Mouse (Mus musculus): ENCODE measurements around the gene Usb1. TPM values are rescaled to one million over a fixed set of nuclear protein-coding genes. Genes with fewer than 3 reads are reported as not detected.

Gene Usb1
- polyA plus RNA-seq, 1 experiment from 2014 or later: 9.9 TPM

DNA sequence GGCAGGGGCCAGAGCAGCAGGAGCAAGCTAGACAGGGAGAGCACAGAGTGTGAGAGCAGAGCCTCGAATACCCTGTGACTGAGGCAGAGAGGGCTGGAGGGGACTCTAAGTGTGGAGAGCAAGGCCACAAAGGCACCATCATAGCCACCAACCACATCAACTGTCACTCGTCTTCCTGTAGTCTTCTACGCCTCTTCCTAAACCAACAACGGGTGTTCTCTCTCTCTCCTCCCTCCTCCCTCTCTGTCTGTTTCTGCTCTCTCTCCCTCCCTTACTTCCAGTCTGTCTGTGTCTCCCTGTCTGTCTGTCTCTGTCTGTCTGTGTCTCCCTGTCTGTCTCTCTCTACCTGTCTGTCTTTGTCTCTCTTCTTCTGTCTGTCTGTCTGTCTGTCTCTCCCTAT, 58.2 kb downstream of the Usb1 start:
- no peak overlapping the region for H3K4me3 ChIP-seq (ENCODE audit: low read depth, low read length)
- H3K4me1 ChIP-seq (ENCODE audit: control insufficient read depth, low read depth, low read length): no peaks in the 10 kb centered on the region
- H3K27me3 ChIP-seq (ENCODE audit: control insufficient read depth, insufficient read depth, low read depth, low read length): no peaks in the 10 kb centered on the region
- no peak overlapping the region for H3K27ac ChIP-seq (ENCODE audit: low read length)
- WGBS (ENCODE audit: insufficient replicate concordance): 10% methylated on average over 4 of the region's 4 CpGs
- no peaks in the 10 kb centered on the region for H3K36me3 ChIP-seq (ENCODE audit: control insufficient read depth, insufficient read depth)
- no peak overlapping the region for H3K4me2 ChIP-seq (ENCODE audit: low read depth, low read length)
- no peaks in the 10 kb centered on the region for H3K9me3 ChIP-seq (replicated peaks; ENCODE audit: control insufficient read depth, low read length)
- H3K9ac ChIP-seq (ENCODE audit: low read depth, low read length): no peak overlapping the region
- ATAC-seq (ENCODE audit: low read depth): no peak

DNA sequence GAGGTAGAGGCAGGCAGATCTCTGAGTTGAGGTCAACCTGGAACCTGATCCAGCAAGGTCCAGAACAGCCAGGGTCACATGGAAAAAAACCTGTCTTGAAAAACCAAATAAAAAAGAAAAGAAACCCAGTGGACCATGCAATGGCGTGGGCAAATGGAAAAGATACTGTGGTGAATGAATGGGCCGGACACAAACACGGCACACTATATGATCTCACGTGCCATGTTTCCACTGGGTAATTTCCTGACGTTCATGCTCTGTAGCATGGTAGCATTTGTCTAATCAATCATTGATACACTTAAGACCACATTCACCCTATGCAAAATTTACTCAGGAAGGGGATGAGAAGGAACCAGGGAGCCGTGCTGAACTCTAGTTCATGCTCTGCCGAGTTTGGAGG, 59.0 kb downstream of the Usb1 start:
- WGBS (ENCODE audit: insufficient replicate concordance): 52% methylated on average over 7 of the region's 7 CpGs
- no peaks in the 10 kb centered on the region for H3K27me3 ChIP-seq (ENCODE audit: control insufficient read depth, insufficient read depth, low read depth, low read length)
- no peak overlapping the region for H3K27ac ChIP-seq (ENCODE audit: low read length)
- no peak overlapping the region for H3K9ac ChIP-seq (ENCODE audit: low read depth, low read length)
- no peaks in the 10 kb centered on the region for H3K36me3 ChIP-seq (ENCODE audit: control insufficient read depth, insufficient read depth)
- no peaks in the 10 kb centered on the region for H3K4me1 ChIP-seq (ENCODE audit: control insufficient read depth, low read depth, low read length)
- H3K4me3 ChIP-seq (ENCODE audit: low read depth, low read length): no peak overlapping the region
- H3K4me2 ChIP-seq (ENCODE audit: low read depth, low read length): no peak overlapping the region
- H3K9me3 ChIP-seq (replicated peaks; ENCODE audit: control insufficient read depth, low read length): no peaks in the 10 kb centered on the region
- no peak for ATAC-seq (ENCODE audit: low read depth)

DNA sequence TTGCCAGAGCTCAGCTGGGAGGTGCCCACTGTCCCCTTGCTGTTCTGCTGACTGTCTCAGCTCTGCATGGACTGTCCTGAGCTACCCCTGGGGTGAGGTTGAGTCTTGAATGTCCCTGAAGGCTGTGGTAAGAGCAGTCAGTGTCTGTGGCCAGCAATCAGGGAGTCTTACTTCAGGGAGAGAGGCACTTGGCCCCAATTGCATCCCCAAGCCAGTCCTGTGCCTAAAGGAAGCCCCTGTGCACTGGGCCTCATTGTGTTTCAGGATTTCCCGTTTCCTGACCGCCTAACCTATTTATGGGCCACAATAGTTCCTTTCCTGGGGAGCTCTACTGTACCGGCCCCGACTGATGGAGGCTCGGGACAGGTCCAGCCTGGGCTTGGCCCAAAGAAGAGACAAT, 60.5 kb downstream of the Usb1 start:
- Histone ChIP-seq H3K27me3 (ENCODE audit: control insufficient read depth, insufficient read depth, low read depth, low read length) (no peaks in the 10 kb centered on the region), H3K4me1 (ENCODE audit: control insufficient read depth, low read depth, low read length) (no peaks in the 10 kb centered on the region), H3K9me3 (replicated peaks; ENCODE audit: control insufficient read depth, low read length) (no peaks in the 10 kb centered on the region), H3K4me2 (ENCODE audit: low read depth, low read length) (no peak overlapping the region), H3K36me3 (ENCODE audit: control insufficient read depth, insufficient read depth) (no peaks in the 10 kb centered on the region), H3K4me3 (ENCODE audit: low read depth, low read length) (no peak overlapping the region), H3K9ac (ENCODE audit: low read depth, low read length) (no peak overlapping the region), H3K27ac (ENCODE audit: low read length) (no peak overlapping the region)
- ATAC-seq (ENCODE audit: low read depth): peak; percentile 30
- 18% methylated on average over 5 of the region's 5 CpGs for WGBS (ENCODE audit: insufficient replicate concordance)

DNA sequence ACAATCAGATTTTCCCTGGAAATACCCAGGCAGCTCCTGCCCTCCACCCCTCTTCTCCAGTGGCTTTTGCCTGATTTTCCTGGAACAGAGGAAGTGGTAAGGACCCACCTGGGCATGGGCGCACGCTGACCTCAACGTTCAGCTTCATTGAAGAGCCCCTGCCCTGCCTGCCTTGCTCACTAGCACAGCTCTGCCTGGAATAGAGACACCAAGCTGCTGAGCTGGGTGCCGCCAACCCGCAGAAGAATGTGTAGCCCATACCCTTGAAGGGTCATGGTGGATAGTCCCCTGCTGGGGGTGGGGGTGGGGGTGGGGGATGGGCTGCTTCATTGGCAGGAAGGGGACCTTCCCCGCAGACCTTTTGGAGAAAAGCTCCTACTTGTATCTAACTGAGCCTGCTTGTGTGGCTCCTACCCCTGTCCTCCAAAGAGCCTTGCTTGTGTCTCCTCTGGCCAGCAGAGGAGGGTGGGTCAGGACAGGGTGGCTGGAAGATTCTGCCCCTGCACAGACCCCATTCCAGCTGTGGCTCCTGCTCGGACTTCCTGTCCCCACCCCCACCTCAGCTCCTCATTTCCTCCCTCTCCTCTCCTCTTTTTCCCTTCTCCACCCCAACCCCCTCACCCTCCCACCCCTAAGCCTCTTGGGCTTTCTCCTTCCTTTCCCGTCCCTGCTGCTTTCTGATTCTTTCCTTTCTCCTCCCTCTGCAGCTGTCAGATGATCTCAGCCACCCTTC, 63.3 kb downstream of the Usb1 start:
- no peak overlapping the region for H3K4me3 ChIP-seq (ENCODE audit: low read depth, low read length)
- H3K4me2 ChIP-seq (ENCODE audit: low read depth, low read length): no peak overlapping the region
- H3K9me3 ChIP-seq (replicated peaks; ENCODE audit: control insufficient read depth, low read length): no peaks in the 10 kb centered on the region
- WGBS (ENCODE audit: insufficient replicate concordance): 22% methylated on average over 8 of the region's 8 CpGs
- H3K9ac ChIP-seq (ENCODE audit: low read depth, low read length): no peak overlapping the region
- H3K4me1 ChIP-seq (ENCODE audit: control insufficient read depth, low read depth, low read length): no peaks in the 10 kb centered on the region
- no peak for ATAC-seq (ENCODE audit: low read depth)
- no peaks in the 10 kb centered on the region for H3K36me3 ChIP-seq (ENCODE audit: control insufficient read depth, insufficient read depth)
- H3K27me3 ChIP-seq (ENCODE audit: control insufficient read depth, insufficient read depth, low read depth, low read length): no peaks in the 10 kb centered on the region
- no peak overlapping the region for H3K27ac ChIP-seq (ENCODE audit: low read length)

DNA sequence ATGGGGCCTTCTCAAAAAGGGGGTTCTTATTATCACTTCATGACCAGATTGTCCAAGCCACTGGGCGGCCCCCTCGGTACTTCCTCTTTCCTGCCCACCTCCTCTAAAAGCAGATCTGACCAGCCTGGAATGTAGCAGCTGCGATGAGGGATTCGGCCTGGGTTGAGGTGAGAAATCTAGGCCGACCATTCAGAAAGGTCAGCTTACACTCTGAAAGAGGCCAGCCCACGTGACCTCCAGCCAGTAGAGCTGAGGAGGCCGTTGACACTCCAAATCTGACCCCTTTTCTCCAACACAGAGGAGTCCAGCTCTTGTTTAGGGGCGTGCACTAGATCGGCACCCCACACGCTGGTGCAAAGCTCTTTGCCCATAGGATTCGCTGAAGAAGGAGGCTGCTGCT, 64.7 kb downstream of the Usb1 start:
- Histone ChIP-seq H3K9me3 (replicated peaks; ENCODE audit: control insufficient read depth, low read length) (no peaks in the 10 kb centered on the region), H3K4me1 (ENCODE audit: control insufficient read depth, low read depth, low read length) (no peaks in the 10 kb centered on the region), H3K36me3 (ENCODE audit: control insufficient read depth, insufficient read depth) (no peaks in the 10 kb centered on the region), H3K9ac (ENCODE audit: low read depth, low read length) (no peak overlapping the region), H3K4me3 (ENCODE audit: low read depth, low read length) (no peak overlapping the region), H3K27me3 (ENCODE audit: control insufficient read depth, insufficient read depth, low read depth, low read length) (no peaks in the 10 kb centered on the region), H3K27ac (ENCODE audit: low read length) (no peak overlapping the region), H3K4me2 (ENCODE audit: low read depth, low read length) (no peak overlapping the region)
- ATAC-seq (ENCODE audit: low read depth): no peak
- 27% methylated on average over 11 of the region's 11 CpGs for WGBS (ENCODE audit: insufficient replicate concordance)

Other genes starting within 250 kb of the Usb1 start
- 5.1 and 5.5 TPM in 2 replicates for gene Kifc3, start 129.5 kb upstream of the Usb1 start, polyA plus RNA-seq (2015; fragmentation: Nextera tagmentation; extraction: Ambion mirVana)
- gene Cngb1, start 25.7 kb upstream of the Usb1 start, polyA plus RNA-seq (2015; fragmentation: Nextera tagmentation; extraction: Ambion mirVana): 0.07 and 0.12 TPM in 2 replicates
- gene Tepp, start 21.7 kb upstream of the Usb1 start, polyA plus RNA-seq (2015; fragmentation: Nextera tagmentation; extraction: Ambion mirVana): not detected in 2 replicates
- gene Zfp319, start 334 bp upstream of the Usb1 start, polyA plus RNA-seq (2015; fragmentation: Nextera tagmentation; extraction: Ambion mirVana): 0.88 and 1.2 TPM in 2 replicates
- 0.76 and 0.85 TPM in 2 replicates for gene Mmp15, start 20.0 kb downstream of the Usb1 start, polyA plus RNA-seq (2015; fragmentation: Nextera tagmentation; extraction: Ambion mirVana)
- 27.7 and 27.8 TPM in 2 replicates for gene Cfap20, start 102.6 kb downstream of the Usb1 start, polyA plus RNA-seq (2015; fragmentation: Nextera tagmentation; extraction: Ambion mirVana)
- gene Csnk2a2, start 157.8 kb downstream of the Usb1 start, polyA plus RNA-seq (2015; fragmentation: Nextera tagmentation; extraction: Ambion mirVana): 2.7 and 3.1 TPM in 2 replicates
- not detected in 2 replicates for gene Ccdc113, start 201.8 kb downstream of the Usb1 start, polyA plus RNA-seq (2015; fragmentation: Nextera tagmentation; extraction: Ambion mirVana)
- not detected in 2 replicates for gene Prss54, start 244.1 kb downstream of the Usb1 start, polyA plus RNA-seq (2015; fragmentation: Nextera tagmentation; extraction: Ambion mirVana)